Mouse (Mus musculus): ENCODE results near the gene Hk1.

Gene Hk1

GRCm38 (mm10) chr10:62264299-62264698, 115.4 kb downstream of the Hk1 start:
- no peak for DNase-seq

GRCm38 (mm10) chr10:62261115-62261886, 118.4 kb downstream of the Hk1 start:
- DNase-seq: peak; percentile 79

GRCm38 (mm10) chr10:62258298-62258697, 121.4 kb downstream of the Hk1 start:
- DNase-seq: no peak

- DNase-seq: no peak
These were observed 127.0 kb downstream of the Hk1 start for GRCm38 (mm10) chr10:62252496-62253235.

GRCm38 (mm10) chr10:62252000-62252488, 127.7 kb downstream of the Hk1 start, which contains the start of gene Tacr2:
Tacr2 (plus strand) TSS chr10:62252438.
- DNase-seq: no peak

GRCm38 (mm10) chr10:62247815-62248214, 131.9 kb downstream of the Hk1 start:
- no peak for DNase-seq

- no peak for DNase-seq
These were observed 132.6 kb downstream of the Hk1 start for GRCm38 (mm10) chr10:62247156-62247555.

GRCm38 (mm10) chr10:62244067-62244466, 135.6 kb downstream of the Hk1 start:
- DNase-seq: no peak

GRCm38 (mm10) chr10:62242896-62243295, 136.8 kb downstream of the Hk1 start:
- DNase-seq: peak; percentile 76

GRCm38 (mm10) chr10:62242358-62242757, 137.3 kb downstream of the Hk1 start:
- no peak for DNase-seq

GRCm38 (mm10) chr10:62239270-62239669, 140.4 kb downstream of the Hk1 start:
- DNase-seq: no peak

- no peak for DNase-seq
These were observed 141.0 kb downstream of the Hk1 start for GRCm38 (mm10) chr10:62238688-62239087.

GRCm38 (mm10) chr10:62237205-62237604, 142.5 kb downstream of the Hk1 start:
- DNase-seq: no peak

GRCm38 (mm10) chr10:62236165-62236564, 143.5 kb downstream of the Hk1 start:
- no peak for DNase-seq

GRCm38 (mm10) chr10:62231811-62232210, 147.9 kb downstream of the Hk1 start:
- DNase-seq: no peak

GRCm38 (mm10) chr10:62231395-62231732, 148.3 kb downstream of the Hk1 start:
- no peak for DNase-seq

- DNase-seq: peak; percentile 95
These were observed 148.9 kb downstream of the Hk1 start, which contains the start of gene Tspan15 for GRCm38 (mm10) chr10:62230708-62231394. Tspan15 (minus strand) TSS chr10:62231251.

GRCm38 (mm10) chr10:62228126-62228525, 151.6 kb downstream of the Hk1 start:
- peak; percentile 41 for DNase-seq

- no peak for DNase-seq
These were observed 153.9 kb downstream of the Hk1 start for GRCm38 (mm10) chr10:62225839-62226238.

GRCm38 (mm10) chr10:62224231-62224630, 155.5 kb downstream of the Hk1 start:
- DNase-seq: no peak

GRCm38 (mm10) chr10:62222777-62223176, 156.9 kb downstream of the Hk1 start:
- no peak for DNase-seq

GRCm38 (mm10) chr10:62221647-62222046, 158.1 kb downstream of the Hk1 start:
- no peak for DNase-seq

GRCm38 (mm10) chr10:62220732-62221514, 158.8 kb downstream of the Hk1 start:
- DNase-seq: no peak
